Mouse (Mus musculus) CH12.LX (cell line): ENCODE measurements around the gene Sdccag8. TPM values are rescaled to one million over a fixed set of nuclear protein-coding genes. Genes with fewer than 3 reads are reported as not detected.

Experiments
- DNase-seq: peaks from one replicate; pipeline ENCODE4 v3.0.0-alpha.2; 2013; ENCODE audit errors: extremely low read depth
- H3K27ac ChIP-seq: 2 replicates; pipeline ENCODE4 v1.5.1; 2012; ENCODE audit warnings: low read depth, mild to moderate bottlenecking, control low read depth, moderate library complexity; ENCODE audit not compliant: insufficient read depth
- H3K27me3 ChIP-seq: replicated peaks from 2 replicates; pipeline ENCODE3; 2012; ENCODE audit warnings: inconsistent platforms
- H3K36me3 ChIP-seq, 2 experiments: replicated peaks in 1 of 2; 2 replicates each; pipeline versions ENCODE3 to v1.6.1; 2012; ENCODE audit warnings: inconsistent platforms in 1 of 2, low read length in 1 of 2, mild to moderate bottlenecking in 1 of 2, mixed read lengths in 1 of 2, moderate library complexity in 1 of 2; ENCODE audit not compliant: control insufficient read depth in 1 of 2, insufficient read depth in 1 of 2
- H3K4me1 ChIP-seq, 2 experiments: 2 replicates each; pipeline ENCODE4 v1.6.1; 2012; ENCODE audit warnings: inconsistent platforms in 1 of 2, moderate library complexity in 1 of 2; ENCODE audit not compliant: insufficient read depth in 2 of 2, control insufficient read depth in 1 of 2
- H3K4me2 ChIP-seq: 2 replicates; pipeline ENCODE4 v1.6.1; 2012; ENCODE audit warnings: low read depth, mild to moderate bottlenecking, control low read depth; ENCODE audit not compliant: poor library complexity, insufficient read depth, severe bottlenecking
- H3K4me3 ChIP-seq, 3 experiments: fragments of 150-350 bp in 1 of 3; sonication (generic) in 1 of 3; replicated peaks in 1 of 3; 2 replicates each; pipeline versions ENCODE3 to v1.5.1; 2011 to 2012; ENCODE audit warnings: low read depth in 2 of 3, low read length in 2 of 3, mild to moderate bottlenecking in 2 of 3, moderate library complexity in 2 of 3, control low read depth in 1 of 3, improper control_type of control experiment in 1 of 3, inconsistent platforms in 1 of 3, mixed read lengths in 1 of 3; ENCODE audit not compliant: poor library complexity in 1 of 3
- H3K79me2 ChIP-seq: replicated peaks from 2 replicates; pipeline ENCODE4 v1.6.1; 2012; ENCODE audit warnings: mild to moderate bottlenecking, moderate library complexity; ENCODE audit not compliant: control insufficient read depth, poor library complexity, insufficient read depth, severe bottlenecking; ENCODE audit errors: extremely low read depth
- H3K9ac ChIP-seq: 2 replicates; pipeline ENCODE4 v1.6.1; 2012; ENCODE audit warnings: low read depth, mild to moderate bottlenecking, control low read depth, moderate library complexity; ENCODE audit not compliant: insufficient read depth
- H3K9me3 ChIP-seq: replicated peaks from 2 replicates; pipeline ENCODE3; 2012; ENCODE audit warnings: low read length, inconsistent platforms, mixed read lengths
- BHLHE40 ChIP-seq: IDR thresholded peaks from 2 replicates; pipeline ENCODE4 v1.6.1; 2011; ENCODE audit warnings: mild to moderate bottlenecking, low read depth, low read length, improper control_type of control experiment
- CHD2 ChIP-seq: IDR thresholded peaks from 2 replicates; pipeline ENCODE4 v1.6.1; 2011; ENCODE audit warnings: low read length, improper control_type of control experiment
- CTCF ChIP-seq, 2 experiments: IDR thresholded peaks in 1 of 2; conservative IDR thresholded peaks in 1 of 2; 2 replicates each; pipeline ENCODE4 v1.5.1; 2011 to 2012; ENCODE audit warnings: low read depth in 2 of 2, low read length in 2 of 2, improper control_type of control experiment in 1 of 2, inconsistent platforms in 1 of 2, mild to moderate bottlenecking in 1 of 2, moderate library complexity in 1 of 2
- ELF1 ChIP-seq: IDR thresholded peaks from 2 replicates; pipeline ENCODE4 v1.6.1; 2014; ENCODE audit warnings: low read depth, mild to moderate bottlenecking, inconsistent platforms, low read length, improper control_type of control experiment
- EP300 ChIP-seq: IDR thresholded peaks from 2 replicates; pipeline ENCODE4 v1.6.1; 2011; ENCODE audit warnings: low read length, improper control_type of control experiment
- ETS1 ChIP-seq: conservative IDR thresholded peaks from 2 replicates; pipeline ENCODE4 v1.6.1; 2012; ENCODE audit warnings: low read depth, mild to moderate bottlenecking, inconsistent platforms, low read length, improper control_type of control experiment, moderate library complexity
- HCFC1 ChIP-seq: IDR thresholded peaks from 2 replicates; pipeline ENCODE4 v1.6.1; 2012; ENCODE audit warnings: low read depth, mild to moderate bottlenecking, inconsistent platforms, low read length, improper control_type of control experiment
- IRF4 ChIP-seq: IDR thresholded peaks from 2 replicates; pipeline ENCODE4 v1.6.1; 2014; ENCODE audit warnings: low read depth, mild to moderate bottlenecking, inconsistent platforms, low read length, improper control_type of control experiment
- JUND ChIP-seq: conservative IDR thresholded peaks from 2 replicates; pipeline ENCODE4 v1.6.1; 2011; ENCODE audit warnings: low read depth, low read length, improper control_type of control experiment
- KAT2A ChIP-seq: IDR thresholded peaks from 2 replicates; pipeline ENCODE4 v1.6.1; 2012; ENCODE audit warnings: low read length, improper control_type of control experiment, inconsistent platforms; ENCODE audit not compliant: insufficient replicate concordance
- NELFE ChIP-seq: IDR thresholded peaks from 2 replicates; pipeline ENCODE4 v1.6.1; 2011; ENCODE audit warnings: low read depth, low read length, improper control_type of control experiment
- NRF1 ChIP-seq: IDR thresholded peaks from 2 replicates; pipeline ENCODE4 v1.6.1; 2014; ENCODE audit warnings: low read depth, mild to moderate bottlenecking, inconsistent platforms, low read length, improper control_type of control experiment, moderate library complexity
- POLR2A ChIP-seq: IDR thresholded peaks from 2 replicates; pipeline ENCODE4 v1.6.1; 2011; ENCODE audit warnings: low read depth, mild to moderate bottlenecking, improper control_type of control experiment, low read length
- SIN3A ChIP-seq: IDR thresholded peaks from 2 replicates; pipeline ENCODE4 v1.6.1; 2012; ENCODE audit warnings: low read length, improper control_type of control experiment, inconsistent platforms
- TCF12 ChIP-seq: IDR thresholded peaks from 2 replicates; pipeline ENCODE4 v1.6.1; 2014; ENCODE audit warnings: low read depth, mild to moderate bottlenecking, inconsistent platforms, low read length, improper control_type of control experiment
- USF2 ChIP-seq: conservative IDR thresholded peaks from 2 replicates; pipeline ENCODE4 v1.6.1; 2011; ENCODE audit warnings: low read depth, low read length, improper control_type of control experiment
- ZC3H11A ChIP-seq: IDR thresholded peaks from 2 replicates; pipeline ENCODE4 v1.6.1; 2012; ENCODE audit warnings: low read depth, mild to moderate bottlenecking, inconsistent platforms, low read length, improper control_type of control experiment
- ZKSCAN1 ChIP-seq: IDR thresholded peaks from 2 replicates; pipeline ENCODE4 v1.6.1; 2012; ENCODE audit warnings: low read depth, inconsistent platforms, low read length, improper control_type of control experiment, borderline replicate concordance
- ZNF384 ChIP-seq: IDR thresholded peaks from 2 replicates; pipeline ENCODE4 v1.6.1; 2012; ENCODE audit warnings: low read depth, low read length, improper control_type of control experiment, inconsistent platforms
- dilution Hi-C: fragments of 300-500 bp; cut with MboI; formaldehyde crosslinking; loops from 2 replicates; pipeline ENCODE4 v1.14.3; 2020; ENCODE audit warnings: low sequenced_read_pairs; ENCODE audit not compliant: extremely low pct_unique_long_range_greater_than_20kb, extremely low pct_ligation_motif_present
- in situ Hi-C: fragments of 300-500 bp; cut with MboI; formaldehyde crosslinking; loops from 3 replicates; pipeline ENCODE4 v1.14.3; 2019; ENCODE audit warnings: low sequenced_read_pairs, low pct_ligation_motif_present, low pct_unique_long_range_greater_than_20kb, mixed read lengths
- polyA plus RNA-seq: library from polyadenylated mRNA; unstranded; fragments of >175 nt; gene quantifications from 2 replicates; pipeline ENCODE4 v1.2.1, GENCODE M21; 2012; ENCODE audit warnings: low read depth; ENCODE audit not compliant: insufficient read length
- total RNA-seq, 2 experiments: library from RNA; depleted of rRNA; stranded (reverse); fragments of 300-350 nt in 1 of 2; fragments of >200 nt in 1 of 2; gene quantifications; 2 replicates each; pipeline ENCODE4 v1.2.3; 2012 to 2014

Sdccag8 gene
- total and polyA plus RNA-seq, 3 experiments, result 10.7 to 18.7 (median 10.9) TPM

DNA sequence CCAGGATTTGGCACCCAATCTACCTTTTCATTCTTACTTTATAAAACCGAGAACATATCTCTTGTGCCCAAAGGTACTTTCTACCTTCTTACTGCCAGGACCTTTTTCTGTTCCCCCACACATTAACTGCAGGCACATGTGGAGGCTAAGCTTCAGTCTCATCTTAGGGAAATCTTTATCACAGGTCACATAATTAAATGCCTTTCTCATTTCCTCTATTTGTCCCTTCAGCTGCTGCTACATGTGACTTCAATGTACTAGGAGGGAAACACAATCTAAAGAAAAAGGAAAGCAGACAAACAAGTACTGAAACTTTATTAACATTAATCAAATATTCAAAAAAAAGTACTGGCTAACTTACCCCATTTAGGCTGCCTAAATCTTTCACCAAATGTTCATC, 22.3 kb upstream of the Sdccag8 start:
- Histone ChIP-seq H3K9ac (no peak overlapping the region), H3K4me2 (no peak overlapping the region), H3K27me3 (no peaks in the 10 kb centered on the region), H3K79me2 (0 out of 2 replicates have a peak, but pooled peaks cover 6% of the 10 kb centered on the region), H3K4me1 (peaks cover 0 to 15% of the 10 kb centered on the region in 2 experiments; a peak in 2 of 4 replicates), H3K9me3 (no peaks in the 10 kb centered on the region)
- DNase-seq, result no peak
- peak; percentile 46; the same call in 1 of the 2 replicates for TF ChIP-seq BHLHE40
- TF ChIP-seq EP300, result 0 out of 2 replicates have a peak, but pooled peaks have one; percentile 19
- TF ChIP-seq POLR2A, result no peak
- TF ChIP-seq, all 38 proteins: peak for 2
- H3K27ac ChIP-seq, result no peak overlapping the region
- H3K36me3 ChIP-seq, result peaks cover 9 to 27% of the 10 kb centered on the region in 2 experiments
- no peak overlapping the region for H3K4me3 ChIP-seq
- in situ Hi-C loops, result no loop called here
- dilution Hi-C loops, result no loop called here

- Histone ChIP-seq H3K36me3 (peaks cover 0 to 6% of the 10 kb centered on the region in 2 experiments), H3K27ac (no peak overlapping the region)
- in situ Hi-C loops, result no loop called here
Measured at GRCm38 (mm10) chr1:176798673-176799072, 15.8 kb upstream of the Sdccag8 start.

DNA sequence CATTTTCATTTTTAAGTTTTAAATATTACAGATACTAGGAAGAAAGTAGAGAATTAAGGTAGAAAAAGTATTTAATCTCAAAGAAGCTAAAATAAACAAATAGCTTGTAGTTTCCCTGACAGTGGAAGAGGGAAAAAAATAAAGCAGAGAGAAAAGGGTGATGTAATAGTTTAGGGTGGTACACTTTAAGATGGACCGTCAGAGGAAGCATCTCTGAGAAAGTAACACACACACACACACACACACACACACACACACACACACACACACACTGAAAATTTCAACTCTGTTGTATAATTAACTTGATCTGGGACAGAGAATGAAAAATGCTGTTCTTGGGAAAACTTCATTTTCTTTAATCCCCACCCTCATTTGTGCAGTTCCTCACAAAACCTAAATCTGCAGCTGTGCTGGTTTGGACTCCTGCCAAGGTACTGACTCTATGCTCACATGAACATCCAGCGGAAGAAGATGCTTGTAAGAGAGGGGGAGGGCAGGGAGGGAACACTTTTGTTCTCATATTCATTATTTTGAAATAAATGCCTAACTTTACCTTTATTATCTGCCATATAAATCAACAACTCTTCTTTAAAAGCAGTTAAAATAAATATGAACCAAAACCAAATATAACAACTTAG, 13.6 kb upstream of the Sdccag8 start:
- H3K4me1 ChIP-seq, result peaks cover 5 to 29% of the 10 kb centered on the region in 2 experiments; a peak in 2 of 4 replicates
- peak overlapping the region; percentile 67; the same call in 1 of the 2 replicates for H3K4me2 ChIP-seq
- dilution Hi-C loops, result no loop called here

More at GRCm38 (mm10) chr1:176798673-176799072, 15.8 kb upstream of the Sdccag8 start:
- no peak overlapping the region for H3K9ac ChIP-seq
- H3K4me2 ChIP-seq, result no peak overlapping the region
- DNase-seq, result no peak
- no peak overlapping the region for H3K4me3 ChIP-seq
- peaks cover 5 to 29% of the 10 kb centered on the region in 2 experiments; a peak in 2 of 4 replicates for H3K4me1 ChIP-seq
- dilution Hi-C loops, result no loop called here
- no peaks in the 10 kb centered on the region for H3K9me3 ChIP-seq
- peaks cover 27% of the 10 kb centered on the region for H3K79me2 ChIP-seq
- H3K27me3 ChIP-seq, result no peaks in the 10 kb centered on the region
- TF ChIP-seq TCF12 (no peak), NELFE (no peak), ELF1 (no peak), ETS1 (no peak), CHD2 (no peak), ZC3H11A (no peak), IRF4 (no peak), JUND (no peak), POLR2A (no peak), HCFC1 (no peak), USF2 (no peak)
- TF ChIP-seq, all 38 proteins: peak for 0

More for the DNA sequence above, 13.6 kb upstream of the Sdccag8 start:
- Histone ChIP-seq H3K9ac (peak overlapping the region; percentile 44; the same call in 1 of the 2 replicates), H3K27me3 (no peaks in the 10 kb centered on the region), H3K36me3 (peaks cover 0 to 10% of the 10 kb centered on the region in 2 experiments), H3K79me2 (peaks cover 25% of the 10 kb centered on the region), H3K9me3 (no peaks in the 10 kb centered on the region), H3K4me3 (peak overlapping the region in 1 of 3 experiments; percentile 7), H3K27ac (no peak overlapping the region)
- in situ Hi-C loops, result no loop called here
- TF ChIP-seq ZNF384, result peak; percentile 50; the same call in 1 of the 2 replicates
- TF ChIP-seq SIN3A, result 0 out of 2 replicates have a peak, but pooled peaks have one; percentile 20
- 0 out of 2 replicates have a peak, but pooled peaks have one; percentile 24 for TF ChIP-seq CHD2
- TF ChIP-seq ZKSCAN1, result no peak
- TF ChIP-seq HCFC1, result no peak
- no peak for TF ChIP-seq NRF1
- TF ChIP-seq POLR2A, result 0 out of 2 replicates have a peak, but pooled peaks have one; percentile 26
- no peak for TF ChIP-seq KAT2A
- 0 out of 2 replicates have a peak, but pooled peaks have one; percentile 20 for TF ChIP-seq ELF1
- TF ChIP-seq ETS1, result peak; percentile 69
- TF ChIP-seq CTCF (conservative IDR thresholded peaks at IDR 0.05 in 1 of 2, IDR thresholded peaks at IDR 0.05 in 1 of 2; ENCODE audit: low read depth in 2 of 2, low read length in 2 of 2), result no peak
- peak; percentile 51; the same call in 1 of the 2 replicates for TF ChIP-seq EP300
- TF ChIP-seq BHLHE40, result peak; percentile 73
- no peak for DNase-seq
